Comparison of ENCODE assay signal across 8 mouse cellular contexts in the genomic region with DNA sequence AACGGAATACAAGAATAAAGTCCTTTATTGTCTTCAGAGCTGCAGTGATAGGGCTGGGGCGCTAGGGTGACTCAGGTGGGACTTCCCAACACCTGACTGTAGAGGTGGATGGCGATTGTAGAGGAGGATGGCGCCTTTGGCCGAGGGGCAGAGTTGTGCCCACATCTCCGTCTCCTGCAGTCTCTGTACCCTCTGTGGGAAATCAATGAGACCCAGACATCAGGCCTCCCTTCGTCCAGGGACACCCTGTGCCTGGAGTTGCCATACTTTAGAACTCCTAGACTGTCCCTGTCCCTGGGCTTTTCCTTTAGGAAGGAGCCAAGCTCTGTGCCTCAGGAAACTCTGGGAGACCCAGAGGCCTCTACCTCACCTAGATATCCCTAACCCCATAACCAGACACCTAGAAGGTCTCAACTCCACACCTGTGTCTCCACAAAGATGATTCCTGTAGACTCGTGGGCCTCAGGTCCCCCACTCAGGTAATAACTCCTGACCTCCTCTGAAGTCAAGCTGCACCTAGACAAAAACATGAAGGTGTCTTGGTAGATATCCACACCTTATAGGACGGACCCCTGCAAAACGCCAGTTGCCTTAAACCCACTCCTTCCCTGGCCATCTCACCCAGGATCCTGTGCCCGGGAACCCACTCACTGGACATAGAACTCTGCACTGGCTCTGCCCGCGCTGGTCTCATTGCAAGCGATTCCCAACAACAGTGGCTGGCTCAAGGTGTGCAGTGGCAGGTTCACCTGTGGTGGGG. TPM values are rescaled to one million over a fixed set of nuclear protein-coding genes. Genes with fewer than 3 reads are reported as not detected.
DNase-seq lines count a peak whose midpoint lies in the region; ATAC-seq and TF ChIP-seq lines count a peak whose summit lies in the region.

No protein-coding gene starts in this region.

- no peak for TF ChIP-seq CTCF in left cerebral cortex, adult 2 months (IDR thresholded peaks at IDR 0.05)
- TF ChIP-seq CTCF in hindbrain, postnatal 0 days (IDR thresholded peaks at IDR 0.05; ENCODE audit: low read depth): peak; percentile 20

- H3K27me3 ChIP-seq in embryonic facial prominence, embryonic 15.5 days: no peaks in the 10 kb centered on the region
- H3K27me3 ChIP-seq in hindbrain, postnatal 0 days (ENCODE audit: insufficient read depth, low read length): no peaks in the 10 kb centered on the region

- H3K9me3 ChIP-seq in embryonic facial prominence, embryonic 15.5 days (replicated peaks): no peaks in the 10 kb centered on the region
- no peaks in the 10 kb centered on the region for H3K9me3 ChIP-seq in hindbrain, postnatal 0 days (ENCODE audit: low read length)

- H3K27ac ChIP-seq in left cerebral cortex, adult 2 months: no peak overlapping the region; the same call in 1 of the 2 replicates
- peak overlapping the region; percentile 48; the same call in 1 of the 2 replicates for H3K27ac ChIP-seq in embryonic facial prominence, embryonic 15.5 days (replicated peaks)
- H3K27ac ChIP-seq in hindbrain, postnatal 0 days: peak overlapping the region; percentile 3; the same call in 1 of the 2 replicates

- H3K9ac ChIP-seq in embryonic facial prominence, embryonic 15.5 days: peak overlapping the region; percentile 39
- H3K9ac ChIP-seq in hindbrain, postnatal 0 days (replicated peaks; ENCODE audit: low read length): peak overlapping the region; percentile 56; the same call in 1 of the 2 replicates

- H3K36me3 ChIP-seq in embryonic facial prominence, embryonic 15.5 days: no peaks in the 10 kb centered on the region
- H3K36me3 ChIP-seq in hindbrain, postnatal 0 days (ENCODE audit: insufficient read depth, low read length): no peaks in the 10 kb centered on the region

- WGBS in embryonic facial prominence, embryonic 15.5 days: 57% methylated on average over 14 of the region's 14 CpGs
- 66% methylated on average over 14 of the region's 14 CpGs for WGBS in hindbrain, postnatal 0 days

- intact Hi-C loops in left cerebral cortex, adult 2 months (cut with DNase I): no loop called here

- H3K4me3 ChIP-seq in left cerebral cortex, adult 2 months: peak overlapping the region; percentile 73
- H3K4me3 ChIP-seq in embryonic facial prominence, embryonic 15.5 days (replicated peaks): peak overlapping the region; percentile 58
- peak overlapping the region; percentile 54 for H3K4me3 ChIP-seq in hindbrain, postnatal 0 days (ENCODE audit: low read length)

- ATAC-seq in embryonic facial prominence, embryonic 15.5 days (ENCODE audit: insufficient number of reproducible peaks, low FRiP score, low TSS enrichment, low read depth): no peak
- ATAC-seq in hindbrain, postnatal 0 days: no peak
- no peak for ATAC-seq in activated CD4-positive, CD25-positive, alpha-beta regulatory T cell, adult 4 months

- H3K4me2 ChIP-seq in embryonic facial prominence, embryonic 15.5 days (replicated peaks): peak overlapping the region; percentile 89
- peak overlapping the region; percentile 78 for H3K4me2 ChIP-seq in hindbrain, postnatal 0 days (ENCODE audit: low read depth, low read length)

- DNase-seq in left cerebral cortex, adult 2 months (ENCODE audit: extremely low spot score in 1 of 2, low spot score in 2 of 2): no peak
- no peak for DNase-seq in left cerebral cortex, adult 9 months (ENCODE audit: low spot score in 2 of 2)
- DNase-seq in hindbrain, postnatal 0 days (ENCODE audit: low spot score): no peak
- peak; percentile 28 for DNase-seq in naive thymus-derived CD4-positive, alpha-beta T cell, adult 2 months (ENCODE audit: low read depth)
- no peak for DNase-seq in urinary bladder, adult 18-20 months (ENCODE audit: low spot score in 2 of 2)
- no peak for DNase-seq in spleen, adult 12 weeks (ENCODE audit: low spot score)

- peaks cover 55% of the 10 kb centered on the region for H3K4me1 ChIP-seq in embryonic facial prominence, embryonic 15.5 days
- peaks cover 18% of the 10 kb centered on the region for H3K4me1 ChIP-seq in hindbrain, postnatal 0 days (ENCODE audit: insufficient read depth, low read length)

RNA-seq across cellular contexts. Expression of gene Dnajc4, which starts 0.8 kb away (rescaled TPM):
- total RNA-seq in left cerebral cortex, adult 2 months (2021): 10 to 100 TPM; 28.2 to 28.9 TPM
- 23.9 and 27.9 TPM in 2 replicates for polyA plus RNA-seq in embryonic facial prominence, embryonic 15.5 days (2015; fragmentation: Nextera tagmentation; extraction: Ambion mirVana)
- total RNA-seq in hindbrain, postnatal 0 days (2014; rRNA removed): 13.5 and 28.3 TPM in 2 replicates
- polyA plus RNA-seq in hindbrain, postnatal 0 days (2015; fragmentation: Nextera tagmentation; extraction: Ambion mirVana): 25.6 and 29.5 TPM in 2 replicates
- 10 to 100 TPM; 44.8 to 46.0 TPM for polyA plus RNA-seq in activated CD4-positive, CD25-positive, alpha-beta regulatory T cell, adult 4 months (2017; shearing (Covaris generic))

RNA-seq across cellular contexts. Expression of gene Nudt22, which starts 2.7 kb away (rescaled TPM):
- total RNA-seq in left cerebral cortex, adult 2 months (2021): 10 to 100 TPM; 15.8 to 16.8 TPM
- polyA plus RNA-seq in embryonic facial prominence, embryonic 15.5 days (2015; fragmentation: Nextera tagmentation; extraction: Ambion mirVana): 22.2 and 24.1 TPM in 2 replicates
- total RNA-seq in hindbrain, postnatal 0 days (2014; rRNA removed): 17.4 and 19.7 TPM in 2 replicates
- 20.8 and 23.1 TPM in 2 replicates for polyA plus RNA-seq in hindbrain, postnatal 0 days (2015; fragmentation: Nextera tagmentation; extraction: Ambion mirVana)
- polyA plus RNA-seq in activated CD4-positive, CD25-positive, alpha-beta regulatory T cell, adult 4 months (2017; shearing (Covaris generic)): 10 to 100 TPM; 29.8 to 33.4 TPM

RNA-seq across cellular contexts. Expression of gene Trpt1, which starts 2.7 kb away (rescaled TPM):
- total RNA-seq in left cerebral cortex, adult 2 months (2021): 10 to 100 TPM; 18.8 to 19.6 TPM
- 12.5 and 12.7 TPM in 2 replicates for polyA plus RNA-seq in embryonic facial prominence, embryonic 15.5 days (2015; fragmentation: Nextera tagmentation; extraction: Ambion mirVana)
- 31.1 and 33.0 TPM in 2 replicates for total RNA-seq in hindbrain, postnatal 0 days (2014; rRNA removed)
- polyA plus RNA-seq in hindbrain, postnatal 0 days (2015; fragmentation: Nextera tagmentation; extraction: Ambion mirVana): 22.9 and 23.5 TPM in 2 replicates
- 1 to 10 TPM; 4.5 to 7.3 TPM for polyA plus RNA-seq in activated CD4-positive, CD25-positive, alpha-beta regulatory T cell, adult 4 months (2017; shearing (Covaris generic))

RNA-seq across cellular contexts. Expression of gene Vegfb, which starts 5.7 kb away (rescaled TPM):
- total RNA-seq in left cerebral cortex, adult 2 months (2021): 100 to 1,000 TPM in 1 of 2 experiments, 10 to 100 TPM in 1; 89.4 to 101 TPM
- polyA plus RNA-seq in embryonic facial prominence, embryonic 15.5 days (2015; fragmentation: Nextera tagmentation; extraction: Ambion mirVana): 51.5 and 53.2 TPM in 2 replicates
- 40.5 and 40.9 TPM in 2 replicates for total RNA-seq in hindbrain, postnatal 0 days (2014; rRNA removed)
- 90.8 and 92.3 TPM in 2 replicates for polyA plus RNA-seq in hindbrain, postnatal 0 days (2015; fragmentation: Nextera tagmentation; extraction: Ambion mirVana)
- polyA plus RNA-seq in activated CD4-positive, CD25-positive, alpha-beta regulatory T cell, adult 4 months (2017; shearing (Covaris generic)): 1 to 10 TPM; 2.5 to 2.6 TPM

RNA-seq across cellular contexts. Expression of gene Fkbp2, which starts 12.9 kb away (rescaled TPM):
- total RNA-seq in left cerebral cortex, adult 2 months (2021): 100 to 1,000 TPM; 106 to 108 TPM
- polyA plus RNA-seq in embryonic facial prominence, embryonic 15.5 days (2015; fragmentation: Nextera tagmentation; extraction: Ambion mirVana): 112 and 119 TPM in 2 replicates
- total RNA-seq in hindbrain, postnatal 0 days (2014; rRNA removed): 8.3 and 29.2 TPM in 2 replicates
- polyA plus RNA-seq in hindbrain, postnatal 0 days (2015; fragmentation: Nextera tagmentation; extraction: Ambion mirVana): 169 and 177 TPM in 2 replicates
- 10 to 100 TPM; 54.3 to 76.4 TPM for polyA plus RNA-seq in activated CD4-positive, CD25-positive, alpha-beta regulatory T cell, adult 4 months (2017; shearing (Covaris generic))
